Mouse (Mus musculus): ENCODE data around the gene Aasdhppt.

Gene Aasdhppt

DNA sequence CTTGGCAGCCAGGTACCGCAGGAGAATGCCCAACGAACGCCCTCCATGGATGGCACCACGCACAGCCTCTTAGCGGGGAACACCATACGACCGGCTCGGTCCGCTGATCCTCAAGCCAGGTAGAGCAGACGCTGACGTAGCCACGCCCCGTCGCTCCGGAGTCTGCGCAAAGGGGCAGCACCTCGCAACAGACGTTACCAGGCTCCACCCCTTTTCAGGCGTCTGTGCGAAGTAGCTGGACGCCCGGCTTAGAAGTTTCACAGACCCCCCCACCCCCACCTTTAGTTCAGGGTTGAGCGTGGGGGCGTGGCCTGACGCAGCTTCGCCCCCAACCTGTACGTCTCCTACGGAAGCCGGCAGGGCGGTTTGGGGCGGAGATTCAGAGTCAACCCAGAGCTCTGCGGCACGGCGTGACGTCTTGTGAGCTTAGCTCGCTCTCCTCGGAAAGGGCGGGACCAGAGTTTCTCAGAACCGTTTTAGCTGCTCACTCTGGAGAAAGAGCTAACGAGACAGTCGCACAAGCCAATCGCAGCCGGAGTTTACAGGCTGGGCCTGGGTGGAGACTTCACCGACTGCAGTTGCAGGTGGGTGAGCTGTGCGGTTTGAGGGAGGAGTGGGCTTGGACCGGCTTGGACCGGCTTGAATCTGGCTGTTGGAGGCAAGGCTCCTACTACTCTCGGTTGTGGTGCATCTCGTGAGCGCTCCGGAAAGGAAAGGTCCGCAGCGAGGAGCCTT lies at the start of gene Aasdhppt, which contains the start of gene Kbtbd3:
TSS of gene Aasdhppt (minus strand) at position 121 of the 735 bp plus-strand sequence.
TSS of gene Kbtbd3 (plus strand) at position 483 of the 735 bp plus-strand sequence.
- in situ Hi-C loops (cut with MboI; ENCODE audit: unreplicated experiment in 2 of 2) = loop anchor here (5.0 to 25.0 kb wide), 6 partner anchors 68 to 1003 kb away; partner anchors contain the start of genes Casp4 (in 2 of the 2), Msantd4 (in 2 of the 2), Alkbh8 (in 1 of the 2) and Cwf19l2 (in 1 of the 2)

GRCm38 (mm10) chr9:4353163-4353562 lies 43.9 kb upstream of the Aasdhppt start:
- in situ Hi-C loops (cut with MboI; ENCODE audit: unreplicated experiment in 2 of 2) = no loop called here

- in situ Hi-C loops (cut with MboI; ENCODE audit: unreplicated experiment in 2 of 2) = loop anchor here in 1 of 2 experiments (25.0 kb wide), 2 partner anchors 982 to 993 kb away; partner anchors contain the start of genes Alkbh8 and Casp4
Observed at GRCm38 (mm10) chr9:4318939-4319721, 9.9 kb upstream of the Aasdhppt start.

DNA sequence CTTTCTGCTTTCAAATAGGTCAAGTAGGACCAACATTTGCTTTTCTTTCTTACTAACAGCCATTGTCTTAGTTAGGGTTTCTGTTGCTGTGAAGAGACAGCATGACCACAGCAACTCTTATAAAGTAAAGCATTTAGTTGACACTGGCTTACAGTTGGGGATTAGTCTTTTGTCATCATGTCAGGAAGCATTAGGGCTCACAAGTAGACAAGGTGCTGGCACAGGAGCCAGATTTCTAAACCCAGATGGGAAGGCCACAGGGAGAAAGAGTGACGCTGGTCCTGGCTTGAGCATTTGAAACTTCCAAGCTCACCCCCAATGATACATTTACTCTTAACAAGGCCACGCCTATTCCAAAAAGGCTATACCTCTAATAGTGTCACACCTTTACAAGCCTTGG lies 6.5 kb upstream of the Aasdhppt start:
- in situ Hi-C loops (cut with MboI; ENCODE audit: unreplicated experiment in 2 of 2) = loop anchor here in 1 of 2 experiments (25.0 kb wide), 2 partner anchors 978 to 997 kb away; partner anchors contain the start of genes Alkbh8 and Casp4

DNA sequence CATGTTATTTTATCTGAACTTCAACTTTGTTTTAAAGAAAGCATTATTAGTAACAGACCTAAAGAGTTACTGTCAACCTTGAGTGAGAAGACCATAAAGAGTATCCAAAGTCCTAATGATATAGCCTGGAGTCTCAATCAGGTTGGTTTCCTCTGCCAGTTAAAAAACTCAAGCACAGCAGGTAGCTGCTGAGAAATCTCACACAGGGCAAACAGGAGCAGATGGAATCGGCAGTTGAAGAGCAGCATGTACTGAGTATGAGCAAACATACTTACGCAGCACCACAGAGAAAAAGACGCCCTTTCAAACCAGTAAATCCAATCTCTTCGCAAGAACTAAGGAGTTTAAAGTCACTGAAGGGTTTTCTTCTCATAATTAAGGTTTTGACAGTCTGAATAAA lies 4.7 kb upstream of the Aasdhppt start:
- in situ Hi-C loops (cut with MboI; ENCODE audit: unreplicated experiment in 2 of 2) = loop anchor here in 1 of 2 experiments (25.0 kb wide), 2 partner anchors 977 to 998 kb away; partner anchors contain the start of genes Alkbh8 and Casp4

- in situ Hi-C loops (cut with MboI; ENCODE audit: unreplicated experiment in 2 of 2) = loop anchor here in 1 of 2 experiments (25.0 kb wide), 2 partner anchors 974 to 1001 kb away; partner anchors contain the start of genes Alkbh8 and Casp4
Observed at GRCm38 (mm10) chr9:4311162-4311561, 1.9 kb upstream of the Aasdhppt start.

GRCm38 (mm10) chr9:4310706-4311105 lies 1.4 kb upstream of the Aasdhppt start:
- in situ Hi-C loops (cut with MboI; ENCODE audit: unreplicated experiment in 2 of 2) = loop anchor here in 1 of 2 experiments (25.0 kb wide), 2 partner anchors 973 to 1002 kb away; partner anchors contain the start of genes Alkbh8 and Casp4

- in situ Hi-C loops (cut with MboI; ENCODE audit: unreplicated experiment in 2 of 2) = loop anchor here (5.0 to 25.0 kb wide), 6 partner anchors 69 to 1004 kb away; partner anchors contain the start of genes Casp4 (in 2 of the 2), Msantd4 (in 2 of the 2), Alkbh8 (in 1 of the 2) and Cwf19l2 (in 1 of the 2)
Observed at GRCm38 (mm10) chr9:4308628-4309350, 482 bp downstream of the Aasdhppt start.

GRCm38 (mm10) chr9:4304867-4305266 lies 4.4 kb downstream of the Aasdhppt start:
- in situ Hi-C loops (cut with MboI; ENCODE audit: unreplicated experiment in 2 of 2) = loop anchor here (5.0 to 25.0 kb wide), 6 partner anchors 72 to 1007 kb away; partner anchors contain the start of genes Casp4 (in 2 of the 2), Cwf19l2 (in 2 of the 2), Msantd4 (in 2 of the 2) and Alkbh8 (in 1 of the 2)

DNA sequence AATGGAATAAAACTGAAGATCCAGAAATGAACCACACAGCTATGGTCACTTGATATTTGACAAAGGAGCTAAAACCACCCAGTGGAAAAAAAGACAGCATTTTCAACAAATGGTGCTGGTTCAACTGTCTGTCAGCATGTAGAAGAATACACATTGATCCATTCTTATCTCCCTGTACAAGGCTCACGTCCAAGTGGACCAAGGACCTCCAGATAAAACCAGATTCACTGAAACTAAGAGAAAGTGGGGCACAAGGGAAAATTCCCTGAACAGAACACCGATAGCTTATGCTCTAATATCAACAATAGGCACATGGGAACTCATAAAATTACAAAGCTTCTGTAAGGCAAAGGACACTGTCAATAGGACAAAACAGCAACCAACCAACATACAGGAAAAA lies 8.8 kb downstream of the Aasdhppt start:
- in situ Hi-C loops (cut with MboI; ENCODE audit: unreplicated experiment in 2 of 2) = loop anchor here (5.0 to 25.0 kb wide), 4 partner anchors 898 to 1012 kb away; partner anchors contain the start of genes Casp4 (in 2 of the 2), Alkbh8 (in 1 of the 2) and Cwf19l2 (in 1 of the 2)

GRCm38 (mm10) chr9:4283850-4284249 lies 25.4 kb downstream of the Aasdhppt start:
- in situ Hi-C loops (cut with MboI; ENCODE audit: unreplicated experiment in 2 of 2) = no loop called here

GRCm38 (mm10) chr9:4266881-4267280 lies 42.4 kb downstream of the Aasdhppt start:
- in situ Hi-C loops (cut with MboI; ENCODE audit: unreplicated experiment in 2 of 2) = no loop called here

DNA sequence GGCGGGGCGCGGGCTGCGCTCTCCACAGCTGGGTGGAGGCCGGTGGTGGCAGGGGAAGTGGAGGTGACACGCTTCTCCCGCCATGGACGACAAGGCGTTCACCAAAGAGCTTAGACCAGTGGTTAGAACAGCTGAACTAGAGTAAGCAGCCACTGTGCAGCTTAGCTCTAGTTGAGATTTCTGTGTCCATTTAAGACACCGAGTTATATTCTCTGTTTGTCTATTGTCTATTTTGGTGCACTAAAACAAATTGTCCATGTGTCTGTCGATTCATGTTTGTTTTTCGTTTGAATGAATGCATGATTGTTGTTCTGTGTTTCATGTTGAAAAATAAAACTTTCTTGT lies 48.6 kb downstream of the Aasdhppt start:
- in situ Hi-C loops (cut with MboI; ENCODE audit: unreplicated experiment in 2 of 2) = no loop called here

DNA sequence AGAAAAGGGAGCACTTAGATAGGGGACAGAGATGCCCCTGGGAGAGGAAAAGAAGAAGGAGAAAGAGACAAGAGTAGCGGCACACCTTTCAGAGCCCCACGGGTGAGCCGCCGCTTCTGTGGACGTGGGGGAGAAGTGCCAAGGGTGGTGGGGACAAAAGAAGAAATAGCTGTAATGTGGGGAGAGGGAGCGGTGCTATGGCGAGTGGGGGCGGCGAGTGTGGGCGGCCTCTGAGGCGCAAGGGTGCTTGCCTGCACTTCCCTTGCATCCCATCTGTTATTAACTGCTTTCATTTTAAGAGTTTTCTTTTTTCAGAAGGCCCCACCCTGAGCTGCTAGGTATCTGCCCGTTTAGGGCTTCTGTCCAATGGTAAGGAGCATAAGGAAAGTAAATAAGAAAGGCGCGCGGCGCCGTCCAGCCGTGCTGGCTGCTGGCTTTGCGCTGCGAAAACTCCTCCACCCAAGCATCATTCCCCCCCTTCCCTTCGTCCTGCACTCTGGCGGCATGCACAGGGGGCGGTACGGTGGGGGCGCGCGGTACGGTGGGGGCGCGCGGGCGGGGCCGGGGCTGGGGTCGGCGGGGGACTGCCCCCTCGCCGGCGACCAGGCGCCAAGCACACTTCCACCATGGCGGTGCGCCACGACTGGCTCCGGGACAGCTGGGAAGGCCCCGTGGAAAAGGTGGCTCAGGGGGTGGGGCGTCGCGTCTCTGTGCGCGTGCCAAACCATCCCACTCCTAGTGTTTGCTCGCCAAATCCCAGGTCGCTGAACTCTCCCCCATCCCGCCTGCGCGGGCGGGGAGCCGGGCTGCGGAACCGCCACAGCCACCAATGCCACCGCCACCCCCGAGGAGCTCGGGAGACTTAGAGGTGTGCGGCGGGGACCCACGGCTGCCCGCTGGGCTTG lies 49.2 kb downstream of the Aasdhppt start:
- in situ Hi-C loops (cut with MboI; ENCODE audit: unreplicated experiment in 2 of 2) = loop anchor here in 1 of 2 experiments (10.0 kb wide), 1 partner anchor 155 kb away; no protein-coding TSS in a partner anchor

GRCm38 (mm10) chr9:4259074-4259473 lies 50.2 kb downstream of the Aasdhppt start:
- in situ Hi-C loops (cut with MboI; ENCODE audit: unreplicated experiment in 2 of 2) = loop anchor here in 1 of 2 experiments (10.0 kb wide), 1 partner anchor 154 kb away; no protein-coding TSS in a partner anchor

Measured in v-Abl transformed pro-B cells (cell line).